ENCODE assay signal across 21 mouse cellular contexts in genomic region chr3:27764556-27764955, GRCm38 (mm10).
"Had no signal": no experiment of that assay in that cellular context is flagged by ENCODE, and none has a peak within 500 bp of the region (broad histone marks: within the 10 kb centered on the region; RNA-seq: fewer than 3 reads in every experiment).

No protein-coding gene starts in this region.

- H3K27me3 ChIP-seq: kidney, embryonic 15.5 days; liver, embryonic 12.5 days; liver, embryonic 15.5 days; lung, embryonic 15.5 days; midbrain, embryonic 12.5 days; neural tube, embryonic 13.5 days had no signal

- H3K27ac ChIP-seq: kidney, embryonic 15.5 days; liver, embryonic 12.5 days; liver, embryonic 15.5 days; lung, embryonic 15.5 days; macrophage; midbrain, embryonic 12.5 days; neural tube, embryonic 13.5 days had no signal

- H3K9me3 ChIP-seq: kidney, embryonic 15.5 days; liver, embryonic 12.5 days; liver, embryonic 15.5 days; lung, embryonic 15.5 days; midbrain, embryonic 12.5 days; neural tube, embryonic 13.5 days had no signal

- H3K9ac ChIP-seq: kidney, embryonic 15.5 days; liver, embryonic 12.5 days; liver, embryonic 15.5 days; lung, embryonic 15.5 days; midbrain, embryonic 12.5 days; neural tube, embryonic 13.5 days had no signal

- H3K4me1 ChIP-seq: kidney, embryonic 15.5 days; midbrain, embryonic 12.5 days had no signal

- H3K4me2 ChIP-seq: kidney, embryonic 15.5 days; liver, embryonic 12.5 days; liver, embryonic 15.5 days; lung, embryonic 15.5 days; midbrain, embryonic 12.5 days; neural tube, embryonic 13.5 days had no signal

- H3K4me3 ChIP-seq: kidney, embryonic 15.5 days; liver, embryonic 12.5 days; liver, embryonic 15.5 days; lung, embryonic 15.5 days; midbrain, embryonic 12.5 days; myocyte; neural tube, embryonic 13.5 days had no signal

- H3K36me3 ChIP-seq: kidney, embryonic 15.5 days; liver, embryonic 12.5 days; liver, embryonic 15.5 days; lung, embryonic 15.5 days; midbrain, embryonic 12.5 days; neural tube, embryonic 13.5 days had no signal

- ATAC-seq: liver, embryonic 12.5 days; midbrain, embryonic 16.5 days had no signal

- DNase-seq: kidney, adult 2 months; kidney, postnatal 10 days; kidney, postnatal 4 days; liver; lung, adult 18-20 months; lung, postnatal 10 days; retina, postnatal 1 day; right cerebral cortex, postnatal 25 days; spleen, adult 18-20 months; thymus, adult 2 months; thymus, postnatal 14 days; thymus, postnatal 4 days had no signal
